Mouse (Mus musculus) forebrain, embryonic 10.5 days (tissue): ENCODE measurements around the gene Zfp385b. TPM values are rescaled to one million over a fixed set of nuclear protein-coding genes. Genes with fewer than 3 reads are reported as not detected.
"Not testable (repeated sequence)": the region's sequence is repeated elsewhere in the genome, so short reads cannot be mapped to it uniquely, and the experiment has no call there.

Source experiments
- DNase-seq: peaks from one replicate; pipeline ENCODE4 v3.0.0-alpha.2; 2017; ENCODE audit warnings: low spot score; ENCODE audit errors: extremely low spot score
- H3K27ac ChIP-seq: fragments of 300-500 bp; sonication (generic); 2 replicates; pipeline ENCODE4 v1.5.1; 2016; ENCODE audit warnings: mild to moderate bottlenecking
- H3K27me3 ChIP-seq: fragments of 300-500 bp; sonication (generic); 2 replicates; pipeline ENCODE4 v1.6.1; 2016; ENCODE audit warnings: mild to moderate bottlenecking; ENCODE audit not compliant: poor library complexity, severe bottlenecking
- H3K36me3 ChIP-seq: fragments of 300-500 bp; sonication (generic); replicated peaks from 2 replicates; pipeline ENCODE4 v1.6.1; 2016; ENCODE audit warnings: mild to moderate bottlenecking, moderate library complexity
- H3K4me1 ChIP-seq: fragments of 300-500 bp; sonication (generic); 2 replicates; pipeline ENCODE4 v1.6.1; 2016
- H3K4me3 ChIP-seq: fragments of 300-500 bp; sonication (generic); 2 replicates; pipeline ENCODE4 v1.5.1; 2016; ENCODE audit warnings: mild to moderate bottlenecking, moderate library complexity
- H3K9me3 ChIP-seq: fragments of 300-500 bp; sonication (generic); 2 replicates; pipeline ENCODE4 v1.6.1; 2016; ENCODE audit warnings: mild to moderate bottlenecking, moderate library complexity
- WGBS: fragments of 180-500 bp; shearing (Covaris S2); methylation state at CpG from one replicate; pipeline ENCODE4 v1.1.7; 2016; 5-methylcytosine and 5-hydroxymethylcytosine counted together
- polyA plus RNA-seq: library from polyadenylated mRNA; unstranded; fragments of >200 nt; fragmentation: Nextera tagmentation; extraction: Ambion mirVana; gene quantifications from 2 replicates; pipeline ENCODE4 v1.2.1, GENCODE M21; 2016

Zfp385b gene
- polyA plus RNA-seq, 1 experiment from 2014 or later = 0.72 TPM

DNA sequence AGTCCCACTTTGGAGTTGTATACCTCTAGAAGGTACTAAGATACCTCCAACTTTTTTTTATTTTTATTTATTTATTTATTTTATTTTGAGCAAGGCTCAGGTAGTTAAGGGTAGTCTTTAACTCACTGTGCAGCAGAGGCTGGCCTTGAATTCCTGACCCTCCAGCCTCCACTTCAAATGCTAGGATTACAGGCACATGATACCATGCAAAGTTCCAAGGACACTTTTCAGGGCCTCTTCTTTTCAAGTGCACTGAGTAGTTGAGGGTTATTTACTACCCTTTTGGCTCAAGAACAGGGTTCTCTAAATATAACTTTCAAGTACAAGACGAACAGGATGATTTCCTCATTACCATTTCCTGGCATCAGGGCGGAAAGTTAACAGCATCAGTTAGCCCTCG, 365.7 kb downstream of the Zfp385b start:
- H3K4me3 ChIP-seq = no peak overlapping the region
- H3K9me3 ChIP-seq = no peaks in the 10 kb centered on the region
- DNase-seq = no peak
- WGBS = 90% methylated on average over 3 of the region's 3 CpGs
- H3K4me1 ChIP-seq = 0 out of 2 replicates have a peak, but pooled peaks cover 3% of the 10 kb centered on the region
- H3K27ac ChIP-seq = no peak overlapping the region
- H3K27me3 ChIP-seq = no peaks in the 10 kb centered on the region
- H3K36me3 ChIP-seq = no peaks in the 10 kb centered on the region

DNA sequence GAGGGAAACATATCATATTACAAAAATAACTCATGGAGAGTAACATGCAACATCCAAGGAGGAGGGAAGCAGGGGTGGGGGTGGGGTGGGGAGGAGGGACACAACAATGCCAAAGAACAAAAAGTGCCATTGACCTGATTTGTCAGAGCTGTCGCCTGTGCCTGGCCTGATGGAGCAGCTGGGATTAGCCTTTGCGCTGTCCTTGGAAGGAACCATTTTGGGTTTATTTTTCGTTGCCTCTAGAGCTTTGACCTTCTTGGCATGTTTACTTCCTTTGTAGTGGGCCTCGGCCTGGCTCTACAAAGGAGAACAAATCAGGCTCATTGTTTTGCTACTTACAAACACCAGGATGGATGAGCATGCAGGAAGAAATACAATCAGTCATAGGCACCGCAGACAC, 369.4 kb downstream of the Zfp385b start:
- not testable (repeated sequence) for H3K27ac ChIP-seq, DNase-seq, H3K4me3 ChIP-seq, H3K4me1 ChIP-seq, H3K27me3 ChIP-seq, H3K36me3 ChIP-seq, H3K9me3 ChIP-seq
- WGBS = 58% methylated on average over 5 of the region's 5 CpGs

- 57% methylated on average over 8 of the region's 8 CpGs for WGBS
- DNase-seq = no peak
- H3K27ac ChIP-seq = no peak overlapping the region
Observed at GRCm38 (mm10) chr2:77448951-77449480, 370.4 kb downstream of the Zfp385b start.

DNA sequence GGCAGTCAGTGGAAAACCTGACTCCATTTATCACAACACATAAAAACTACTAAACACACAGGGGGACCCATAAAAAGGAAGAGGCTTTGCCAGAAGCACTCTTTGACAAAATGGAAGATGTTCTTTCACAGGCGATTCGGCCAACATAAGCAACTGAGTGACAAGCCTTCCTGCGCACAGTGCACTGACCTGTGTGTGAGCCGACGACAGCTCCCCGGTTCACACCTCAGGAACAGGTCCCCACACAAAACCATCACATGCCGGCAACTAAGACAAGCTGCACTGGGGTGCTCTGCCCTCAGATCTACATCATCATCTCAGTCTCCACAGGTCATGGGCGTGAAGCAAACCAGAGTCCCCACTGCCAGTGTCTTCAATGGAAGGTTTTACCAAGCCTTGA, 375.2 kb downstream of the Zfp385b start:
- Histone ChIP-seq H3K27ac (no peak overlapping the region), H3K27me3 (no peaks in the 10 kb centered on the region), H3K4me1 (0 out of 2 replicates have a peak, but pooled peaks cover 6% of the 10 kb centered on the region), H3K9me3 (no peaks in the 10 kb centered on the region), H3K4me3 (no peak overlapping the region), H3K36me3 (no peaks in the 10 kb centered on the region)
- DNase-seq = no peak
- WGBS = 96% methylated on average over 8 of the region's 8 CpGs

More at GRCm38 (mm10) chr2:77448951-77449480, 370.4 kb downstream of the Zfp385b start:
- 0 out of 2 replicates have a peak, but pooled peaks cover 6% of the 10 kb centered on the region for H3K4me1 ChIP-seq
- no peaks in the 10 kb centered on the region for H3K9me3 ChIP-seq
- no peaks in the 10 kb centered on the region for H3K27me3 ChIP-seq
- no peaks in the 10 kb centered on the region for H3K36me3 ChIP-seq
- no peak overlapping the region for H3K4me3 ChIP-seq

DNA sequence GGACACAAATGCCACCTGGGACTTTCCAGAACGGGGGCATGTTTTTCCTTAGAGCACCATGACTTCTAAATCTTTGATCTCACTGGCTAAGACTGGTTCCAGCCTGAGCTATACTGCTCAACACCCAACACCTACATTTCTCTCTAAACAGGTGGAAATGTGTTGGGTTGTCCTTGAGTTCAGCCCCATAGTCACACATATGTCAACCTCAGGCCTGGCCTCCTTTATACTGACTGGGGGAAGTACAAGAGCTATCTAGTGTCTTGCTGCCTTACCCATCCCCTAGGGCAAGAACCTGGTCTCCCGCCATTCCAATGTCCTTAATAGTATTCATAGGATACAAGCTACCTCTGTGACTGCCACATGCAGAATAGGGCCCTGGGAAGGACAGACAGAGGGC, 378.8 kb downstream of the Zfp385b start:
- H3K27me3 ChIP-seq = no peaks in the 10 kb centered on the region
- H3K9me3 ChIP-seq = no peaks in the 10 kb centered on the region
- H3K4me1 ChIP-seq = peaks cover 21% of the 10 kb centered on the region
- 97% methylated on average over 2 of the region's 2 CpGs for WGBS
- no peak overlapping the region for H3K27ac ChIP-seq
- no peak for DNase-seq
- no peaks in the 10 kb centered on the region for H3K36me3 ChIP-seq
- no peak overlapping the region for H3K4me3 ChIP-seq

DNA sequence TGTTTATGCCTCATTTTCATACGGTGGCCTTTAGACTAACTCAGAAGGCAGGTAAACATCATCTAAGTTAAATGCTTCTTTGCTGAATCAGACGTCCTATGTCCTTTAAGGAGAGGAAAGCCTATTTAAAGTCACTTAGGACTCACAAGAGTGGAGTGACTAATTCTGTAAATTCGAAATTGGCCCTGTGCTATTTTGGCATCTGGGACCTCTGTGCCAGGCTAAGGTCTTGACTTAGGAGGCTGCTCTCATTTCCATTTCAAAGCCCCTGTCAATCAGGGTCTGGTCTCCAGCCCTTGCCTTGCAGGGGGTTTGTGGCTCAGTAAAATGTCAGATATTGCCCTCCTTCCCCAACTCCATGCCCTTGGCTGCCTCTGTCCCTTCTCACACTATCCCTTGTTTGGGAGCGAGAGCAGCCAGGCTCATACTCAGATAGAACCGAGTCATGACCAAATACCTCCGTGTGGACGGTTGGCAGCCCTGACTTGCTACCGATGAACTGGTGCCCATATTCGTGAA, 383.1 kb downstream of the Zfp385b start:
- H3K27me3 ChIP-seq = no peaks in the 10 kb centered on the region
- no peak overlapping the region for H3K4me3 ChIP-seq
- H3K36me3 ChIP-seq = no peaks in the 10 kb centered on the region
- H3K9me3 ChIP-seq = no peaks in the 10 kb centered on the region
- peaks cover 22% of the 10 kb centered on the region for H3K4me1 ChIP-seq
- no peak for DNase-seq
- 60% methylated on average over 9 of the region's 9 CpGs for WGBS
- no peak overlapping the region for H3K27ac ChIP-seq

DNA sequence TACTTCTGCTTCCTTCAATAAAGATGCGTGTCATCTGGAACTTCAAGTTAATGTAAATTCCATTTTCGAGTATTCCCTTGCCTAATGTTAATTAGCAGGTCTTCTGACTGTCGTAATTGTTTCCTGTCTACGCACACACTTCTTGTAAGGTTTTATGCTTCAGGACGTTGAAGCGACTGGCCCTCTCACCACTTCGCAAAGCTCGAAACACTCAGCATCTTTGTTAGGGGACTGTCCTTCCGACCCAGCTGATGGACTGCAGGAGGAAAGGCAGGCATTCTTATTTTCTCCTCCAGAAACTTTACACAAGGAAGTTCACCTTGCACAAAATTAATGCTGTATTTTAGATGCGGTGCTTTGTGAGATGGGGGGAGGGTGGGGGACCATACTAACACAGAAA, 400.0 kb downstream of the Zfp385b start:
- Histone ChIP-seq H3K9me3 (no peaks in the 10 kb centered on the region), H3K4me1 (peaks cover 6% of the 10 kb centered on the region), H3K27me3 (no peaks in the 10 kb centered on the region), H3K4me3 (no peak overlapping the region), H3K27ac (no peak overlapping the region), H3K36me3 (no peaks in the 10 kb centered on the region)
- no peak for DNase-seq
- 74% methylated on average over 10 of the region's 10 CpGs for WGBS

DNA sequence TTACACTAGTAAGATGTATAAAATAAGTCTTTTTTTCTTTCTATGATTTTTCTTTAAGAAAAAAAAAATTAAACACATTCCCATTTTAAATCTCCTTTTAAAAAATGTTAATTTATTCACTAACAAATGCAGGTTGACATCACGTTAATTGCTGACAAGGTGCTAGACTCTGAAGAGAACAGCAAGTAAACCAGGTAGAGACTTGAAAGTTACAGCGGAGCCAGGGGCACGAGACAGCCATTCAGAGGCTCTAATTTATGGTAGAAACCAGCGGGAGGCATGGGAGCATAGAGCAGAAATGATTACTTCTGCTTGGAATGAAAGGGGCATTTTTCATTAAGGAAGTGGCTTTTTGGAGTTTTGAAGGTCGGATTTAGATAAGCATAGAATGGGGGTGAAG, 401.4 kb downstream of the Zfp385b start:
- 73% methylated on average over 5 of the region's 5 CpGs for WGBS
- DNase-seq = no peak
- Histone ChIP-seq H3K27me3 (no peaks in the 10 kb centered on the region), H3K9me3 (no peaks in the 10 kb centered on the region), H3K4me1 (peaks cover 6% of the 10 kb centered on the region), H3K27ac (no peak overlapping the region), H3K4me3 (no peak overlapping the region), H3K36me3 (no peaks in the 10 kb centered on the region)

GRCm38 (mm10) chr2:77412171-77412570, 407.3 kb downstream of the Zfp385b start:
- Histone ChIP-seq H3K27me3 (no peaks in the 10 kb centered on the region), H3K36me3 (no peaks in the 10 kb centered on the region), H3K9me3 (no peaks in the 10 kb centered on the region), H3K4me1 (no peaks in the 10 kb centered on the region), H3K4me3 (no peak overlapping the region), H3K27ac (no peak overlapping the region)
- DNase-seq = no peak
- WGBS = 96% methylated on average over 9 of the region's 9 CpGs

DNA sequence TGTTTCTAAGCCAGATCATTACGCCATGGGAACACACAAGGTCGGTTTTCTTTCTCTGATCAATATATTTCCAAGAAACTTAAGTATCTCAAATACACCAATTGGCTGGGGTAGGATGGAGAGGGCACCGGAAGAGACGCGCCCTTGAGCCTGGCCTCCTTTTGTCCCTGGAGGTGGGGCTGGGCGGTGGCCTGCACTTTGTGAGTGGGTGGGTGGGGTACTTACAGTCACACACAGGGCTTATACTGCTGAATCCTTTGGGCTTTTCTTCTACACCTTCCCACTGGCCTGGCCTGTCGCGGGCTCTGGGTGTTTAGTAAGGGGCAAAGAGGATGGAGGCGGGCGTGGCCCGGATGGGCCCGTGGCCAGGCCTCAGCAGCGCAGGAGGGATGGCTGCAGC, 407.8 kb downstream of the Zfp385b start:
- Histone ChIP-seq H3K4me1 (no peaks in the 10 kb centered on the region), H3K9me3 (no peaks in the 10 kb centered on the region), H3K4me3 (no peak overlapping the region), H3K36me3 (no peaks in the 10 kb centered on the region), H3K27ac (no peak overlapping the region), H3K27me3 (no peaks in the 10 kb centered on the region)
- DNase-seq = no peak
- 87% methylated on average over 13 of the region's 13 CpGs for WGBS

DNA sequence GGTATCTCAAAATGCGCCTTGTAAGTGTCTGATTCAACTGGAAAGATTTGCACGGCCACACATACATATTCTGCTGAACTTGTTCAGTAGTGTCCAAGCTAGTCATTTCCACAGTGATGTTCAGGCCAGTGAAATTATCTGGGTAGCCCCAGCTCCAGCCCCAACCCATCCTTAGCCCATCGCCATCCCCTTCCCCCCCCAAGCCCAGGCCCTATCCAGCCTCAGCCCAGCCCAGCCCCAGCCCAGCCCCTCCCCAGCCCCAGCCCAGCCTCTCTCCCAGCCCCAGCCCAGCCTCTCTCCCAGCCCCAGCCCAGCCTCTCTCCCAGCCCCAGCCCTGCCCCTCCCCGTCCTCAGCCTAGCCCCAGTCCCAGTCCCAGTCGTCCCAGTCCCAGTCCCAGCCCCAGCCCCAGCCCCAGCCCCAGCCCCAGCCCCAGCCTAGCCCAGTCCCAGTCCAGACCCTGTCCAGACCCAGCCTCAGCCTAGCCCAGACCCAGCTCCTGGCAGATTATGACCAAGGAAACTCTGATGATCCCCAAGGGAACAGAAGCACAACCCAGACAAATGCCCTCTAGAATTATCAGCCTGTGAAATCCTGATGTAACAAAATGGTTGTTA, 409.8 kb downstream of the Zfp385b start:
- H3K4me3 ChIP-seq = no peak overlapping the region
- H3K4me1 ChIP-seq = no peaks in the 10 kb centered on the region
- H3K27me3 ChIP-seq = no peaks in the 10 kb centered on the region
- H3K36me3 ChIP-seq = no peaks in the 10 kb centered on the region
- no peak overlapping the region for H3K27ac ChIP-seq
- DNase-seq = no peak
- H3K9me3 ChIP-seq = no peaks in the 10 kb centered on the region
- WGBS = 55% methylated on average over 5 of the region's 5 CpGs

- Histone ChIP-seq H3K36me3 (no peaks in the 10 kb centered on the region), H3K27ac (no peak overlapping the region), H3K4me3 (no peak overlapping the region), H3K27me3 (no peaks in the 10 kb centered on the region), H3K9me3 (no peaks in the 10 kb centered on the region), H3K4me1 (no peaks in the 10 kb centered on the region)
- no peak for DNase-seq
- 70% methylated on average over 7 of the region's 7 CpGs for WGBS
Observed at GRCm38 (mm10) chr2:77408972-77409371, 410.5 kb downstream of the Zfp385b start.

DNA sequence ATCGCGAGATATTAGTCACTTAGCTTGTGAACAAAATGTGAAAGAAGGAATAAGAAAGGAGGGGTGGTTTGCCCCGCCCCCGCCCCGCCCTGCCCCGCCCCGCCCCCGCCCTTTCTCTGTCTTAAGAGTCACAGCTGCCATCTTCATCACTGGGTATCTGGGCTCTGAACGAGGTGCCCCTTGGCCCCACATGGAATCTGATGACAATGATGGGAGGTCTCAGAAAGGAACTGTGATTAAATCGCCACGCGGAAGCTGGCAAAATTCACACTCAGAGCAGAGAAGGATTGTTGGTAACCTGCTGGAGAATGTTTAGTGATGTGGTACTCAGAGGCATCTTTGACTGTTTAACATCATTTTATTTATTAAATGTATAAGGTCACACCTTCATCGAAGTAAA, 417.1 kb downstream of the Zfp385b start:
- H3K27me3 ChIP-seq = peaks cover 5% of the 10 kb centered on the region; the same call in 1 of the 2 replicates
- H3K4me3 ChIP-seq = peak overlapping the region; percentile 38
- 26% methylated on average over 13 of the region's 13 CpGs for WGBS
- peaks cover 14% of the 10 kb centered on the region for H3K4me1 ChIP-seq
- no peak overlapping the region for H3K27ac ChIP-seq
- H3K9me3 ChIP-seq = no peaks in the 10 kb centered on the region
- DNase-seq = no peak
- no peaks in the 10 kb centered on the region for H3K36me3 ChIP-seq
